ENCODE assay signal across 8 mouse cellular contexts in the genomic region with DNA sequence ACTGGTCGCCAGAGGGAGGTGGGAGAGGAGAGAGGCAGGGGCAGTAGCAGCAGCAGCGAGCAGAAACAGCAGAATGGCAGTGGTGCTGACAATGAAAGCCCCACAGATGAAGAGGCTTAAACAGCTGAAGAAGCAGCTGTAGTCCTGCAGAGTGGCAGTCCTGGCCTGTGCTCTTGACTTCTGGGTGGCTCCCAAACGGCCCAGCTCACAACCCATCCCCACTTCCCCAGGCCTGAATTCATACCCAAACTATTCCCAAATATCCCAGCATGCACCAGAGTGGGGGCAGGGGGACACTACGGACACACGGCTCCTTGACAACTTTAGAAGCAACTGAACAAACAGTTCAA. TPM values are rescaled to one million over a fixed set of nuclear protein-coding genes. Genes with fewer than 3 reads are reported as not detected.
DNase-seq lines count a peak whose midpoint lies in the region; ATAC-seq lines count a peak whose summit lies in the region.

No protein-coding gene starts in this region.

- peak overlapping the region; percentile 76 for H3K27ac ChIP-seq in kidney, embryonic 16.5 days (ENCODE audit: low read length)
- H3K27ac ChIP-seq in embryonic facial prominence, embryonic 14.5 days (replicated peaks; ENCODE audit: low read depth, low read length) = peak overlapping the region; percentile 55; the same call in 1 of the 2 replicates
- H3K27ac ChIP-seq in hindbrain, embryonic 13.5 days = peak overlapping the region; percentile 74
- H3K27ac ChIP-seq in midbrain, embryonic 14.5 days (replicated peaks; ENCODE audit: low read depth, low read length) = peak overlapping the region; percentile 46; the same call in 1 of the 2 replicates

- peak overlapping the region; percentile 38; the same call in 1 of the 2 replicates for H3K9ac ChIP-seq in kidney, embryonic 16.5 days (replicated peaks; ENCODE audit: low read length)
- H3K9ac ChIP-seq in embryonic facial prominence, embryonic 14.5 days (ENCODE audit: low read depth, low read length) = no peak overlapping the region
- peak overlapping the region; percentile 29; the same call in 1 of the 2 replicates for H3K9ac ChIP-seq in hindbrain, embryonic 13.5 days
- H3K9ac ChIP-seq in midbrain, embryonic 14.5 days (replicated peaks; ENCODE audit: low read length) = no peak overlapping the region

- no peaks in the 10 kb centered on the region for H3K27me3 ChIP-seq in kidney, embryonic 16.5 days (ENCODE audit: insufficient read depth, low read length)
- H3K27me3 ChIP-seq in embryonic facial prominence, embryonic 14.5 days (replicated peaks; ENCODE audit: control insufficient read depth, insufficient read depth, low read length) = no peaks in the 10 kb centered on the region
- H3K27me3 ChIP-seq in hindbrain, embryonic 13.5 days = no peaks in the 10 kb centered on the region
- no peaks in the 10 kb centered on the region for H3K27me3 ChIP-seq in midbrain, embryonic 14.5 days (ENCODE audit: control insufficient read depth, insufficient read depth, low read length)

- peaks cover 28% of the 10 kb centered on the region for H3K4me1 ChIP-seq in kidney, embryonic 16.5 days (ENCODE audit: insufficient read depth, low read length)
- H3K4me1 ChIP-seq in embryonic facial prominence, embryonic 14.5 days (ENCODE audit: control insufficient read depth, insufficient read depth, low read length) = peaks cover 6% of the 10 kb centered on the region; the same call in 1 of the 2 replicates
- H3K4me1 ChIP-seq in hindbrain, embryonic 13.5 days (replicated peaks) = peaks cover 20% of the 10 kb centered on the region
- peaks cover 9% of the 10 kb centered on the region for H3K4me1 ChIP-seq in midbrain, embryonic 14.5 days (ENCODE audit: control insufficient read depth, insufficient read depth, low read length)

- H3K4me2 ChIP-seq in kidney, embryonic 16.5 days (replicated peaks; ENCODE audit: low read depth, low read length) = 0 out of 2 replicates have a peak overlapping the region, but pooled peaks have one; percentile 2
- H3K4me2 ChIP-seq in embryonic facial prominence, embryonic 14.5 days (ENCODE audit: low read depth, low read length) = no peak overlapping the region
- H3K4me2 ChIP-seq in hindbrain, embryonic 13.5 days = peak overlapping the region; percentile 14; the same call in 1 of the 2 replicates
- H3K4me2 ChIP-seq in midbrain, embryonic 14.5 days (ENCODE audit: low read length) = no peak overlapping the region

- ATAC-seq in kidney, embryonic 16.5 days (ENCODE audit: low FRiP score, low TSS enrichment) = peak; percentile 60; the same call in 1 of the 2 replicates
- peak; percentile 78 for ATAC-seq in embryonic facial prominence, embryonic 14.5 days (ENCODE audit: low read depth)
- ATAC-seq in hindbrain, embryonic 13.5 days (ENCODE audit: low FRiP score) = peak; percentile 32; the same call in 1 of the 2 replicates
- no peak for ATAC-seq in midbrain, embryonic 14.5 days (ENCODE audit: low FRiP score, low TSS enrichment)

- no peaks in the 10 kb centered on the region for H3K9me3 ChIP-seq in kidney, embryonic 16.5 days (ENCODE audit: low read length)
- no peaks in the 10 kb centered on the region for H3K9me3 ChIP-seq in embryonic facial prominence, embryonic 14.5 days (ENCODE audit: control insufficient read depth, low read length)
- H3K9me3 ChIP-seq in hindbrain, embryonic 13.5 days = no peaks in the 10 kb centered on the region
- no peaks in the 10 kb centered on the region for H3K9me3 ChIP-seq in midbrain, embryonic 14.5 days (ENCODE audit: control insufficient read depth, low read length)

- H3K36me3 ChIP-seq in kidney, embryonic 16.5 days (ENCODE audit: insufficient read depth, low read length) = no peaks in the 10 kb centered on the region; the same call in 1 of the 2 replicates
- H3K36me3 ChIP-seq in embryonic facial prominence, embryonic 14.5 days (ENCODE audit: control insufficient read depth, insufficient read depth, low read length) = no peaks in the 10 kb centered on the region
- H3K36me3 ChIP-seq in hindbrain, embryonic 13.5 days = no peaks in the 10 kb centered on the region
- H3K36me3 ChIP-seq in midbrain, embryonic 14.5 days (ENCODE audit: control insufficient read depth, insufficient read depth, low read length) = no peaks in the 10 kb centered on the region

- no peak overlapping the region for H3K4me3 ChIP-seq in kidney, embryonic 16.5 days (ENCODE audit: low read length)
- no peak overlapping the region for H3K4me3 ChIP-seq in embryonic facial prominence, embryonic 14.5 days (ENCODE audit: low read depth, low read length)
- H3K4me3 ChIP-seq in hindbrain, embryonic 13.5 days = no peak overlapping the region
- no peak overlapping the region for H3K4me3 ChIP-seq in midbrain, embryonic 14.5 days (replicated peaks; ENCODE audit: low read depth, low read length)

- WGBS in kidney, embryonic 16.5 days = 25% methylated on average over 5 of the region's 5 CpGs
- 26% methylated on average over 5 of the region's 5 CpGs for WGBS in embryonic facial prominence, embryonic 14.5 days
- WGBS in hindbrain, embryonic 13.5 days = 15% methylated on average over 5 of the region's 5 CpGs
- WGBS in midbrain, embryonic 14.5 days = 9% methylated on average over 5 of the region's 5 CpGs

- DNase-seq in kidney, adult 8-10 months = no peak
- DNase-seq in embryonic facial prominence, embryonic 14.5 days (ENCODE audit: low spot score) = peak; percentile 70
- DNase-seq in midbrain, embryonic 14.5 days = peak; percentile 24
- no peak for DNase-seq in thymus, postnatal 14 days
- DNase-seq in adrenal gland, adult 2 months = no peak
- DNase-seq in frontal cortex, postnatal 25 days (ENCODE audit: low spot score in 2 of 2) = no peak

RNA-seq across cellular contexts. Expression of gene Memo1, which starts 30.2 kb away (rescaled TPM):
- polyA plus RNA-seq in kidney, embryonic 16.5 days (2015; fragmentation: Nextera tagmentation; extraction: Ambion mirVana) = 76.6 and 81.1 TPM in 2 replicates
- polyA plus RNA-seq in embryonic facial prominence, embryonic 14.5 days (2014; fragmentation: Nextera tagmentation; extraction: Ambion mirVana) = 94.9 and 102 TPM in 2 replicates
- 64.0 and 66.7 TPM in 2 replicates for polyA plus RNA-seq in hindbrain, embryonic 13.5 days (2015; fragmentation: Nextera tagmentation; extraction: Ambion mirVana)
- 59.3 and 64.0 TPM in 2 replicates for polyA plus RNA-seq in midbrain, embryonic 14.5 days (2014; fragmentation: Nextera tagmentation; extraction: Ambion mirVana)
- 100 to 1,000 TPM; 100 to 104 TPM for total RNA-seq in adrenal gland, adult 2 months (2021)
- 57.4 and 61.3 TPM in 2 replicates for polyA plus RNA-seq in adrenal gland, adult 2 months (2012; rRNA removed)

RNA-seq across cellular contexts. Expression of gene Dpy30, which starts 58.6 kb away (rescaled TPM):
- 215 and 220 TPM in 2 replicates for polyA plus RNA-seq in kidney, embryonic 16.5 days (2015; fragmentation: Nextera tagmentation; extraction: Ambion mirVana)
- polyA plus RNA-seq in embryonic facial prominence, embryonic 14.5 days (2014; fragmentation: Nextera tagmentation; extraction: Ambion mirVana) = 174 and 186 TPM in 2 replicates
- 215 and 218 TPM in 2 replicates for polyA plus RNA-seq in hindbrain, embryonic 13.5 days (2015; fragmentation: Nextera tagmentation; extraction: Ambion mirVana)
- 199 and 211 TPM in 2 replicates for polyA plus RNA-seq in midbrain, embryonic 14.5 days (2014; fragmentation: Nextera tagmentation; extraction: Ambion mirVana)
- 10 to 100 TPM; 78.9 to 85.8 TPM for total RNA-seq in adrenal gland, adult 2 months (2021)
- 26.9 and 34.0 TPM in 2 replicates for polyA plus RNA-seq in adrenal gland, adult 2 months (2012; rRNA removed)

Comparison
In these comparisons a context has a peak if more than half of its experiments do, and no peak if none do; other contexts are left out.
1. H3K4me2 ChIP-seq: peak in kidney, embryonic 16.5 days (single experiment) and hindbrain, embryonic 13.5 days (single experiment); none in embryonic facial prominence, embryonic 14.5 days (single experiment) and midbrain, embryonic 14.5 days (single experiment).
2. H3K9ac ChIP-seq: peak in kidney, embryonic 16.5 days (single experiment) and hindbrain, embryonic 13.5 days (single experiment); none in embryonic facial prominence, embryonic 14.5 days (single experiment) and midbrain, embryonic 14.5 days (single experiment).
3. DNase-seq: peak in embryonic facial prominence, embryonic 14.5 days (single experiment) and midbrain, embryonic 14.5 days (single experiment); none in kidney, adult 8-10 months (0 of 2), thymus, postnatal 14 days (single experiment), adrenal gland, adult 2 months (single experiment) and frontal cortex, postnatal 25 days (0 of 2).
4. Peak in every context shown above with its lines, with median percentiles within 50 percentile points of each other: H3K27ac ChIP-seq.